Mouse (Mus musculus) midbrain, embryonic 16.5 days (tissue): ENCODE measurements around the gene B3galnt1. TPM values are rescaled to one million over a fixed set of nuclear protein-coding genes. Genes with fewer than 3 reads are reported as not detected.

ENCODE experiments used
- ATAC-seq: fragments of 200-750 bp; cut with Nextera tagmentation; 2 replicates; pipeline ENCODE4 v1.8.0; 2017; ENCODE audit warnings: moderate TSS enrichment
- H3K27ac ChIP-seq: fragments of 300-500 bp; sonication (generic); 2 replicates; pipeline ENCODE4 v1.5.1; 2014; ENCODE audit warnings: mild to moderate bottlenecking, low read length, mixed read lengths
- H3K27me3 ChIP-seq: fragments of 300-500 bp; sonication (generic); 2 replicates; pipeline ENCODE4 v1.6.1; 2014; ENCODE audit warnings: low read depth, low read length, mixed read lengths; ENCODE audit not compliant: control insufficient read depth, insufficient read depth
- H3K36me3 ChIP-seq: fragments of 300-500 bp; sonication (generic); 2 replicates; pipeline ENCODE4 v1.6.1; 2014; ENCODE audit warnings: mild to moderate bottlenecking, low read length, moderate library complexity, mixed read lengths; ENCODE audit not compliant: control insufficient read depth, insufficient read depth
- H3K4me1 ChIP-seq: fragments of 300-500 bp; sonication (generic); 2 replicates; pipeline ENCODE4 v1.6.1; 2014; ENCODE audit warnings: mild to moderate bottlenecking, low read length, mixed read lengths; ENCODE audit not compliant: control insufficient read depth, insufficient read depth
- H3K4me2 ChIP-seq: fragments of 300-500 bp; sonication (generic); 2 replicates; pipeline ENCODE4 v1.6.1; 2014; ENCODE audit warnings: mild to moderate bottlenecking, low read length, mixed read lengths
- H3K4me3 ChIP-seq: fragments of 300-500 bp; sonication (generic); 2 replicates; pipeline ENCODE4 v1.5.1; 2014; ENCODE audit warnings: low read depth, mild to moderate bottlenecking, low read length, moderate library complexity, mixed read lengths
- H3K9ac ChIP-seq: fragments of 300-500 bp; sonication (generic); 2 replicates; pipeline ENCODE4 v1.6.1; 2014; ENCODE audit warnings: low read depth, low read length, mixed read lengths
- H3K9me3 ChIP-seq: fragments of 300-500 bp; sonication (generic); replicated peaks from 2 replicates; pipeline ENCODE4 v1.6.1; 2014; ENCODE audit warnings: mild to moderate bottlenecking, low read length, mixed read lengths; ENCODE audit not compliant: control insufficient read depth, poor library complexity, severe bottlenecking
- WGBS: fragments of 180-500 bp; shearing (Covaris S2); extraction: QIAGEN DNeasy Blood & Tissue Kit; methylation state at CpG from one replicate; pipeline ENCODE4 v1.1.7; 2014; 5-methylcytosine and 5-hydroxymethylcytosine counted together
- polyA plus RNA-seq: library from polyadenylated mRNA; unstranded; fragments of >200 nt; fragmentation: Nextera tagmentation; extraction: Ambion mirVana; gene quantifications from 2 replicates; pipeline ENCODE4 v1.2.1, GENCODE M21; 2015

The B3galnt1 gene
- polyA plus RNA-seq, 1 experiment from 2014 or later = 115 TPM

DNA sequence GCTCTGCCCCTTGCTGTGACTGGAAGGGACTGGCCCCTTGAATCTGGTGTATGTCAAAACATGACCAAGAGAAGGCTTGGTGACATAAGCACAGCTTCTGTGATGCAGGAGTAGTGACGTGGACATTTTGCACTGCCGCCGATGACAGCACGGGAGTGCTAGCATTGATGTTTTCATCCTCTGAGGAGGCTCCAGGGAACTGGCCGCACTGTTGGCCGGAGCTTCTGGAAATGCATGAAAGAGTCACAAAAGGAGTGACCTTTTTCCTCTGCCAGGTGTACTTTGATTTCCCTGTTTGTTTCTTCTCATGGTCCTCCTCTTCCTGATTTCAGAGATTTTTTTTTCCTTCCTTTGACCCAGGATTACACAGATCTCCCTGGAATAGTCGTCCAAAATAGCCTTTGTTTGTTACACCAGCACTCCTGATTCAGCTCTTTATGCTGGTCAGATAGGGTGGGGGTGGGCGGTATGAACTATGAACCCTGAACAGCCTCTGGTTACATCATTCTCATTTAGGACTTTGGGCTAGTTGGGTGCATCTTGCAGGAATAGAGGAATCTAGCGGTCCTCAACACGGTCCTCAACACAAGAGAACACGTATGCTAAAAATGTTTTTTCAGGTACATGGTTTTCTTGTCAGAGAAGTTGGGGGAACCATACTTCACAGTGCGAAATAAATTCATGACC lies 42.5 kb downstream of the B3galnt1 start:
- Histone ChIP-seq H3K9ac (no peak overlapping the region), H3K36me3 (peaks cover 7% of the 10 kb centered on the region), H3K27ac (no peak overlapping the region), H3K9me3 (no peaks in the 10 kb centered on the region), H3K4me2 (no peak overlapping the region), H3K4me1 (no peaks in the 10 kb centered on the region), H3K4me3 (no peak overlapping the region), H3K27me3 (no peaks in the 10 kb centered on the region)
- 75% methylated on average over 12 of the region's 12 CpGs for WGBS
- no peak for ATAC-seq

- Histone ChIP-seq H3K9ac (no peak overlapping the region), H3K36me3 (peaks cover 7% of the 10 kb centered on the region), H3K4me2 (no peak overlapping the region), H3K4me3 (no peak overlapping the region), H3K27me3 (no peaks in the 10 kb centered on the region), H3K4me1 (no peaks in the 10 kb centered on the region), H3K27ac (no peak overlapping the region), H3K9me3 (no peaks in the 10 kb centered on the region)
- WGBS = 85% methylated on average over 6 of the region's 6 CpGs
- ATAC-seq = no peak
Observed at GRCm38 (mm10) chr3:69555511-69555910, 43.2 kb downstream of the B3galnt1 start.

GRCm38 (mm10) chr3:69549602-69550001 lies 49.2 kb downstream of the B3galnt1 start:
- no peak for ATAC-seq
- Histone ChIP-seq H3K27ac (no peak overlapping the region), H3K36me3 (peaks cover 7% of the 10 kb centered on the region), H3K4me2 (no peak overlapping the region), H3K9me3 (no peaks in the 10 kb centered on the region), H3K9ac (no peak overlapping the region), H3K27me3 (no peaks in the 10 kb centered on the region), H3K4me3 (no peak overlapping the region), H3K4me1 (peaks cover 8% of the 10 kb centered on the region)
- WGBS = 72% methylated on average over 4 of the region's 4 CpGs

DNA sequence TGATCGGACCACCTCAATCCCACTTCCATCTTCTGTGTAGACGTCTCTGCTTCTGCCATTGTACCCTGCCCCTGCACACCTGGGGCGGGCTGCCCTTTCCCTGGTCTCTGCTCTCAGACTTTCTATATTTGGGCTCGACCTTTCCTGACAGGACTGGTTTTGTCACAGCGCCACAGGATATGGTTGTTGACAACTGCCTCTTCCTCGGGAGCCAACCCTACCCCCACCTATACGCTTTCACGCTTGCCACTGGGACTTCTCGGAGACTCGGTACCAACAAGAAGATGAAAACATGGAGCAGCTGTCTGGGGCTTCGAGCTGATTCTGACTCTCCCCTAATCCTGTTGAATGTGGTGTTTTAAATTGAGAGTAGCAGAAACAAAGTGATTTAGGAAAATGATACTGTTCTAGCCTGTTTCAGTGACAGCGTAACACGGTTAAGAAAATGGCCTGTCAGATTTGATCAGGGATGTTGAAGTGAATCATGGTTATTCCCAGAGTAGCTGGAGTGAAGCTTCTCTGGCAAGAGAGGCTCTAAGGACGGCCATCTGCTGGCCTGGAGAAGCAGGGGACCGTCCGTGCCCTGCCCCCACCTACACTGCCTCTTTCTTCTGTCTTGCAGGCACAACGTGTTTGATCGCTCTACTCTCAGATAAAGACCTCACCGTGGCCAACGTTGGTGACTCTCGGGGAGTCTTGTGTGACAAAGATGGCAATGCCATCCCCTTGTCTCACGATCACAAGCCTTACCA lies 49.9 kb downstream of the B3galnt1 start:
- H3K4me1 ChIP-seq = peaks cover 8% of the 10 kb centered on the region
- no peak for ATAC-seq
- no peak overlapping the region for H3K27ac ChIP-seq

DNA sequence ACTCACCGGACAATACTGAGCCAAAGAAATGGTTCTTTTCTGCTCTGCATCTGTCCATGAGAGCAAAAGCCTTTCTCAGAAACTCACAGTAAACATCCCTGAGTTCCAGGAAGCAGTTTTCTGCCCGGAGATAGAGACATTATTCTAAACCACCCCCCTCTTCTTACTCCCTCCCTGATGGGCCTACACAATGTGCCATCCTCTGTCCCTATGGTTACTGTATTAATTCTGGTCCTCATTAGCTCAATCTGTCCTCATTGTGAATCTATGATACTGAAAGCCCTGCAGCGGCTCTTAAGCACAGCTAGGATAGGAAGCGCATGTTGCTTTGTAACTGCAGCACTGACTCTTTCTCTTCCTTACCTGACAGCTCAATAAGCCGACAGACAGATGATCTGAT lies 53.7 kb downstream of the B3galnt1 start:
- peaks cover 10% of the 10 kb centered on the region for H3K4me1 ChIP-seq
- WGBS = 51% methylated on average over 5 of the region's 5 CpGs
- H3K4me3 ChIP-seq = no peak overlapping the region
- H3K4me2 ChIP-seq = no peak overlapping the region
- no peaks in the 10 kb centered on the region for H3K9me3 ChIP-seq
- ATAC-seq = peak; percentile 74
- H3K36me3 ChIP-seq = no peaks in the 10 kb centered on the region
- H3K9ac ChIP-seq = no peak overlapping the region
- H3K27me3 ChIP-seq = no peaks in the 10 kb centered on the region
- 0 out of 2 replicates have a peak overlapping the region, but pooled peaks have one; percentile 11 for H3K27ac ChIP-seq

More for the DNA sequence above, 49.9 kb downstream of the B3galnt1 start:
- H3K36me3 ChIP-seq = peaks cover 4% of the 10 kb centered on the region
- WGBS = 80% methylated on average over 22 of the region's 22 CpGs
- no peaks in the 10 kb centered on the region for H3K27me3 ChIP-seq
- no peak overlapping the region for H3K4me2 ChIP-seq
- no peak overlapping the region for H3K4me3 ChIP-seq
- H3K9ac ChIP-seq = no peak overlapping the region
- no peaks in the 10 kb centered on the region for H3K9me3 ChIP-seq

DNA sequence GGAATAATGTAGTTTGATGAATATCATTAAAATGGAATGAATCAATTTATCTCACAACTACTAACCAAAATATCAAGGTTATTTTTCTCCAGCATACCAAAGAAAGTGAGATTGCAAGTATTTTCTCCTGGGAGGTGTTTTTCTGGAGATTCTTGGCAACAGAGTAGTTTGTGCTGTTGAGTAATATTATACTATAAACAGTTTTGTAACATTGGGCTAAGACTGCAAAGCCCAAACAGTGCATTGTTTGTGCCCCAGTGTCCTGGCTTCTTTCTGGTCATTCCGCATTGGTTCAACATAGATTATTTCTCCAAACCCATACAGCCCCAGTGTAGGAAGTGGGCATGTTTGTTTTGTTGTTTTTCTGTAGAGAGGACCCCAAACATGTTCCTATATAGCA lies 55.0 kb downstream of the B3galnt1 start:
- no peak overlapping the region for H3K4me3 ChIP-seq
- no peaks in the 10 kb centered on the region for H3K9me3 ChIP-seq
- no peak for ATAC-seq
- H3K4me2 ChIP-seq = no peak overlapping the region
- H3K4me1 ChIP-seq = peaks cover 15% of the 10 kb centered on the region
- no peaks in the 10 kb centered on the region for H3K36me3 ChIP-seq
- H3K27me3 ChIP-seq = no peaks in the 10 kb centered on the region
- no peak overlapping the region for H3K27ac ChIP-seq
- 100% methylated on average over 1 of the region's 1 CpGs for WGBS
- no peak overlapping the region for H3K9ac ChIP-seq

- no peak for ATAC-seq
- Histone ChIP-seq H3K27me3 (no peaks in the 10 kb centered on the region), H3K36me3 (no peaks in the 10 kb centered on the region), H3K9ac (0 out of 2 replicates have a peak overlapping the region, but pooled peaks have one; percentile 20), H3K4me2 (no peak overlapping the region), H3K9me3 (no peaks in the 10 kb centered on the region), H3K4me1 (peaks cover 11% of the 10 kb centered on the region), H3K27ac (no peak overlapping the region), H3K4me3 (no peak overlapping the region)
- 39% methylated on average over 8 of the region's 8 CpGs for WGBS
Observed at GRCm38 (mm10) chr3:69542962-69543361, 55.8 kb downstream of the B3galnt1 start.

GRCm38 (mm10) chr3:69535941-69536647 lies 62.7 kb downstream of the B3galnt1 start:
- Histone ChIP-seq H3K9me3 (no peaks in the 10 kb centered on the region), H3K4me1 (peaks cover 23% of the 10 kb centered on the region), H3K9ac (no peak overlapping the region), H3K36me3 (no peaks in the 10 kb centered on the region), H3K4me2 (peak overlapping the region; percentile 34), H3K27me3 (no peaks in the 10 kb centered on the region), H3K27ac (peak overlapping the region; percentile 44; the same call in 1 of the 2 replicates), H3K4me3 (no peak overlapping the region)
- peak; percentile 74 for ATAC-seq
- WGBS = 30% methylated on average over 25 of the region's 25 CpGs
